Mouse (Mus musculus) C2C12 (cell line): ENCODE results near the gene Shb. TPM values are rescaled to one million over a fixed set of nuclear protein-coding genes. Genes with fewer than 3 reads are reported as not detected.

ENCODE experiments used
- H3K27me3 ChIP-seq: one replicate; pipeline ENCODE4 v1.6.1; 2011; ENCODE audit not compliant: control insufficient read depth, insufficient read depth, insufficient read length
- H3K36me3 ChIP-seq: one replicate; pipeline ENCODE4 v1.6.1; 2011; ENCODE audit not compliant: control insufficient read depth, insufficient read depth
- H3K4me3 ChIP-seq: one replicate; pipeline ENCODE4 v1.5.1; 2011; ENCODE audit warnings: mild to moderate bottlenecking, control low read depth; ENCODE audit not compliant: poor library complexity, insufficient read depth, severe bottlenecking
- H3K79me2 ChIP-seq: one replicate; pipeline ENCODE4 v1.6.1; 2011; ENCODE audit not compliant: control insufficient read depth, insufficient read depth
- H3K79me3 ChIP-seq: one replicate; pipeline ENCODE4 v1.6.1; 2011; ENCODE audit warnings: low read depth, control low read depth
- H3ac ChIP-seq: one replicate; pipeline ENCODE3; 2011; ENCODE audit warnings: low read depth; ENCODE audit not compliant: control insufficient read depth, insufficient read length
- CEBPB ChIP-seq: IDR thresholded peaks from one replicate; pipeline ENCODE4 v1.6.1; 2011; ENCODE audit warnings: low read depth, mild to moderate bottlenecking, control low read depth, moderate library complexity
- CTCF ChIP-seq: IDR thresholded peaks from one replicate; pipeline ENCODE4 v1.5.1; 2011; ENCODE audit not compliant: control insufficient read depth, insufficient read depth, insufficient read length
- FOSL1 ChIP-seq: IDR thresholded peaks from one replicate; pipeline ENCODE4 v1.8.0; 2011; ENCODE audit warnings: mild to moderate bottlenecking, low read length; ENCODE audit not compliant: poor library complexity, insufficient read depth, severe bottlenecking
- MAX ChIP-seq: IDR thresholded peaks from one replicate; pipeline ENCODE4 v1.6.1; 2011; ENCODE audit warnings: mild to moderate bottlenecking, control low read depth
- MYOD1 ChIP-seq: IDR thresholded peaks from one replicate; pipeline ENCODE4 v1.6.1; 2011; ENCODE audit warnings: low read depth; ENCODE audit not compliant: control insufficient read depth, insufficient read length
- MYOG ChIP-seq: IDR thresholded peaks from one replicate; pipeline ENCODE4 v1.6.1; 2011; ENCODE audit not compliant: control insufficient read depth, insufficient read length; ENCODE audit errors: extremely low read depth
- USF1 ChIP-seq: IDR thresholded peaks from one replicate; pipeline ENCODE4 v1.6.1; 2011; ENCODE audit warnings: low read depth, mild to moderate bottlenecking, control low read depth, moderate library complexity
- polyA plus RNA-seq: library from polyadenylated mRNA; unstranded; fragments of >200 nt; fragmentation: generic; extraction: Trizol; gene quantifications from one replicate; pipeline ENCODE4 v1.2.1, GENCODE M21; 2012; ENCODE audit warnings: missing spikeins

Shb gene
- polyA plus RNA-seq, 1 experiment, result 35.1 TPM

DNA sequence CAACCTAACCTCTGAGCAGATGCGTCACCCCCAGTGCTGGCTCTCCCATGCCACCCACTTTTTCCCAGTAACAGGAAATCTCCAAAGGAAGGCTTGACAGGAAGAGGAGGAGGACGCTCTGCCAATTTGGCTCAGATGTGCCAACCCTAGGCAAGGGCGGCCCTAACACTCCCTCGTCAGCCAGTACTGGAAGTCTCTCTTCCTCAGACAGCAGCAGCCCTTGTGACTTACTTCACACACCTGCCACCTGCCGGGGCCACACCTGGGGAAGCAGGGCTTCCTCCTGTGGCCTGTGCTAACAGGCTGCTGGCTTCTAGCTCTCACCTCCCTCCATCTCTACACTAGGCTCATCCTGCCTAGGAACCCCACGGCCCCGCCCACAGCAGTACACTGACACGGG lies 31.9 kb downstream of the Shb start:
- Histone ChIP-seq H3ac (peak overlapping the region; percentile 19), H3K4me3 (no peak overlapping the region), H3K36me3 (no peaks in the 10 kb centered on the region), H3K27me3 (no peaks in the 10 kb centered on the region), H3K79me3 (peaks cover 55% of the 10 kb centered on the region), H3K79me2 (peaks cover 99% of the 10 kb centered on the region)
- no peak for TF ChIP-seq MAX
- TF ChIP-seq MYOG, result no peak
- TF ChIP-seq MYOD1, result no peak
- no peak for TF ChIP-seq CEBPB
- no peak for TF ChIP-seq FOSL1
- no peak for TF ChIP-seq USF1
- TF ChIP-seq CTCF, result no peak

DNA sequence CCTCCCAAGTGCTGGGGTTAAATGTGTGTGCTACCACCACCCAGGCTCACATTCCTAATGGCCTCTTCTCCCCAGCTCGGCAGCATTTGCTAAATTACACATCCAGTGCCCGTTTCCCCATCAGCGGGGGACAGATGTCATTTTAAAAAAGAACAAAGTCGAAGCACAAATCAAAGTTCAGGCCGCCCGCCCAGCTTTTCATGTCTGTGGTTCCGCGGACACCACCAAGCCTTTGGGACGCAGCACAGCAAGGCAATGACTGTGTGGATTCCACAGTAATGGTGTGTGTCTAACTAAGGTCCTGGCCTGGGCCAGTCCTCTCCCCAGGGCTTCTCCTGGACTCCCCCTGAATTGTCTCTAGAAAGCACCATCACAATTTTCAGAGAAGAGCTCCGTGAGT lies 32.7 kb downstream of the Shb start:
- H3K27me3 ChIP-seq, result no peaks in the 10 kb centered on the region
- peaks cover 99% of the 10 kb centered on the region for H3K79me2 ChIP-seq
- H3ac ChIP-seq, result no peak overlapping the region
- no peak overlapping the region for H3K4me3 ChIP-seq
- no peaks in the 10 kb centered on the region for H3K36me3 ChIP-seq
- TF ChIP-seq CTCF, result no peak
- TF ChIP-seq MYOG, result no peak
- no peak for TF ChIP-seq MAX
- no peak for TF ChIP-seq MYOD1
- TF ChIP-seq FOSL1, result no peak
- no peak for TF ChIP-seq USF1
- no peak for TF ChIP-seq CEBPB
- H3K79me3 ChIP-seq, result peaks cover 52% of the 10 kb centered on the region

DNA sequence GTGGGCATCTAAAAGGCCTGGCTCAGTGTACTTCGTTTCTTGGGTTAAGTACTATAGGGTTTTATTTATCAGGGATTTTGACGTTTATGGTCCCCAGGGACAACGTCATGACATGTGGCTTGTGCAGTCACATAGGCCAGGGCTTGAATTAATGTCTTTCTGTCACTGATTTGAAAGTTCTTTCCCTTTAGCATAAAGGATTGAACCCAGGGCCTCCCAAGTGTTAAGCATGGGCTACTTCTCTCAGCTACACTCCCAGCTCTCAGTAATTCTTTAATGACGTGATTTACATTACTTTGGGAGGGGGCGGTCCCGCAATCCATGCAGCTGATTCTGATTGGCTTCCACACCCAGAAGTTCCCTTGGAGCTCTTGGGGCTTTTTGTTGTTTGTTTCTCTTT lies 33.2 kb downstream of the Shb start:
- Histone ChIP-seq H3K79me2 (peaks cover 99% of the 10 kb centered on the region), H3K4me3 (no peak overlapping the region), H3ac (no peak overlapping the region), H3K36me3 (no peaks in the 10 kb centered on the region), H3K79me3 (peaks cover 55% of the 10 kb centered on the region), H3K27me3 (no peaks in the 10 kb centered on the region)
- TF ChIP-seq FOSL1 (no peak), CTCF (no peak), USF1 (no peak), MAX (no peak), MYOG (no peak), MYOD1 (no peak), CEBPB (no peak)

DNA sequence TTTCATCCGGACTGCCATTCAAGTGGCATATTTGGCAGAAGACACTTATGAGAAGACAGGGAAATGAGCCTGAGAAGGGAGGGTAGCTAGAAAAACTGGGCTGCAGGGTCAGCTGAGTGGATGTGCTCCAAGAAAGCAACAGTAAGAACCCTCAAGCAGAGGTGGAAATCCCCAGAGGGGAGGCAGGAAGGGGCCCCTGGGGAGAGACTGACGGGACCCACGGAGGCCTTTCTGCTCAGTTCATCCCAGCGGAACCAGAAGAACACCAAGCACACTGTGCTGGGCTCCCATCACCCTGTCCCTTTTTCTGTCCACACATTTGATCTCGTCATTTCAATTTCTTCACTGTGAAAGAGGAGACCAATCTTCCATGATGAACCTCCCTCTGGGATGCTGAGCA lies 33.9 kb downstream of the Shb start:
- peaks cover 60% of the 10 kb centered on the region for H3K79me3 ChIP-seq

DNA sequence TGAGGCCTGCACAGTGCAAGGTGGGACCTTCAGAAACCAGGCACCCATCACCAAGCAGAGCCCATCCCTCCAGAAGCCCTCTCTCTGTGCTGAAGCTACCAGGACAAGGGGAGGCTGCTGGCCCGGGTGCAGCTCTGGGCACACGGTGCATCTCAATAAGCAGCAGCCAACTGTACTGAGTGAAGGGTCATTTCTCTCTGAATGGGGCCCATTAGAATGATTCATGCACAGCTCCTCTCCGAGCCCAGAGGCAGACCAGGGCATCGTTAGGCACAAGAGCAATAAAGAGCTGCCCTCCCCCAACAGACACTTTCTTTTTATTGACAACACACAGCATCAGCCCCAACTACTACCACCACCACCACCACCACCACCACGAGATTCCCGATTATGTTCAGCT lies 35.0 kb downstream of the Shb start:
- Histone ChIP-seq H3K79me3 (peaks cover 68% of the 10 kb centered on the region), H3K4me3 (no peak overlapping the region), H3ac (no peak overlapping the region), H3K27me3 (no peaks in the 10 kb centered on the region), H3K36me3 (no peaks in the 10 kb centered on the region), H3K79me2 (peaks cover 99% of the 10 kb centered on the region)
- TF ChIP-seq MAX (no peak), MYOD1 (no peak), USF1 (no peak), CEBPB (no peak), CTCF (no peak), FOSL1 (no peak), MYOG (no peak)

More for the DNA sequence above, 33.9 kb downstream of the Shb start:
- Histone ChIP-seq H3K79me2 (peaks cover 99% of the 10 kb centered on the region), H3K4me3 (no peak overlapping the region), H3ac (no peak overlapping the region), H3K36me3 (no peaks in the 10 kb centered on the region), H3K27me3 (no peaks in the 10 kb centered on the region)
- TF ChIP-seq USF1 (no peak), FOSL1 (no peak), MYOG (no peak), CTCF (no peak), CEBPB (no peak), MYOD1 (no peak), MAX (no peak)

DNA sequence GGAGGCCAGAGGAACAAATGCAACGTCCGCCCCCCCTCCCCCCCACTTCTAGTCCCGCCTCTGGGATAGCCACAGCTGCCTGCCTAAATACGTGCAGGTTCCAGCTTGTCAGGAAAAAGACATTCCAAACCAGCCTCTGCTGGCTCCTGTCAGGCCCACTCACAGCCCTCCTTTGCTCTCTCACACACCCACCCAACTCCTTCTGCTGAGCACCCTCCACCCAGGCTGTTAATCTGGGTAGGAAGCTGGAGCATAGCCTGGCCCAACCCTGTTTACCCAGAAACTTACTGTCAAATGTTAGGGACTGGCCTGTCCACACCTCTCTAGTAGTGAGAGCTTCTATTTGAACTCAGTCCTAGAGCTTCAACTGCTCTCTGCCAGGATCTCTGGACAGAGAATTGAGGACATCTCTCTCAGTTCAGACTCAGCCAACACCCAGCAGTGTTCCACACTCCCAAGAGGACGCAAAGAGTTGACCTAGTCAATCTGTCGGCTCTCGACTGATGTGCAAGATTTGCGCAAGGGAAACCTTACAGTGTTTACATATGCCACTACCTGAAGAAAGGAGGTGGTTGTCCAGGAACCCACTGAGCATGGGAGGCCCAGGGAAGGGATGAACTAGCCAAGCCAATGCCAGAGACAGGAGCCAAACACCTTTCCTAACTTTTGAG lies 36.6 kb downstream of the Shb start:
- Histone ChIP-seq H3K27me3 (no peaks in the 10 kb centered on the region), H3K79me3 (peaks cover 64% of the 10 kb centered on the region), H3K36me3 (no peaks in the 10 kb centered on the region), H3ac (no peak overlapping the region), H3K4me3 (no peak overlapping the region), H3K79me2 (peaks cover 99% of the 10 kb centered on the region)
- TF ChIP-seq USF1 (no peak), CTCF (no peak), MYOD1 (no peak), MAX (no peak), MYOG (no peak), CEBPB (no peak), FOSL1 (no peak)
